Mouse (Mus musculus): ENCODE results near the gene Notch1. TPM values are rescaled to one million over a fixed set of nuclear protein-coding genes. Genes with fewer than 3 reads are reported as not detected.
A peak's percentile ranks its signal among the peaks of the same experiment; 100 is the strongest.

Notch1 gene
- polyA plus RNA-seq, 1 experiment from 2014 or later = 14.1 TPM

- Histone ChIP-seq H3K9me3 (replicated peaks; ENCODE audit: control insufficient read depth, low read length) (no peaks in the 10 kb centered on the region), H3K9ac (ENCODE audit: low read length) (peak overlapping the region; percentile 64), H3K27me3 (ENCODE audit: control insufficient read depth, insufficient read depth, low read length) (no peaks in the 10 kb centered on the region), H3K4me2 (ENCODE audit: low read depth, low read length) (no peak overlapping the region), H3K4me3 (replicated peaks; ENCODE audit: low read length) (no peak overlapping the region), H3K4me1 (ENCODE audit: control insufficient read depth, insufficient read depth, low read length) (peaks cover 53% of the 10 kb centered on the region), H3K36me3 (ENCODE audit: control insufficient read depth, insufficient read depth, low read length) (no peaks in the 10 kb centered on the region), H3K27ac (ENCODE audit: low read length) (peak overlapping the region; percentile 96)
- no peak for ATAC-seq (ENCODE audit: insufficient read depth, low FRiP score)
- 73% methylated on average over 3 of the region's 3 CpGs for WGBS
Measured at GRCm38 (mm10) chr2:26506746-26507280, 9.7 kb downstream of the Notch1 start.

DNA sequence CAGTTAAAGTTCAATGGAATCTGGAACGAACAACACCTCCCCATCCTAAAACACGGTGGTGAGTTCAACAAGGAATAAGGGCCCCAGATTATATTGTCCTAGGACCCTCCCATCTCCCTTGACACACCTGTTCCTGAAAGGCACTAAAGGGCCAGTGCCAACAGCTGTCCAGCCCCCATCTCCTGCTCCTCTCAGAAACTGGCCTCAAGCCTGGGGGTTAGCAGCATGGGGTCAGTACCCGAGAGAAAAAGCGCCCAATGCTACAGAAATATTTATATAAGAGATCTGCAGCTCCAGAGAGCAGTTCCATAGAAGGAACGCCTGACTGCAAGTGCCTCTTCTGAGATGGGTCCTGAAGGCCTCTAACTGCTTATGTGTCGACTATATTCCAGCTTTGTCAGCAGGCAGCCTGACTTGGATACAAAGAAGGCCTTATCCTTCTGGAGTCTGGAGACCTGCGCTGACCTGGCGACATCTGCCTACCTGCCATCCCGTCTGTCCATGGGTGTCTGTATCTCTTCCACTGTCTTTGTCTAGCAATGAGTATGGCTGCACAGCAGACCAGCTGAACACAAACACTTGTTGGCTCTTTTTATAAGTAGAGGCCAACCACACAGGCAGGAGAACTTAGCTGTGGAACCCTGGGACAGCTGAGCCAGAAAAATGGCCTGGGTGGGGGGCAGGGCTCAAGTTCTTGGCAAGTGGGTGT, 11.5 kb downstream of the Notch1 start:
- Histone ChIP-seq H3K9me3 (replicated peaks; ENCODE audit: control insufficient read depth, low read length) (no peaks in the 10 kb centered on the region), H3K27ac (ENCODE audit: low read length) (peak overlapping the region; percentile 92), H3K4me3 (replicated peaks; ENCODE audit: low read length) (no peak overlapping the region), H3K4me2 (ENCODE audit: low read depth, low read length) (no peak overlapping the region), H3K36me3 (ENCODE audit: control insufficient read depth, insufficient read depth, low read length) (no peaks in the 10 kb centered on the region), H3K27me3 (ENCODE audit: control insufficient read depth, insufficient read depth, low read length) (no peaks in the 10 kb centered on the region), H3K9ac (ENCODE audit: low read length) (no peak overlapping the region), H3K4me1 (ENCODE audit: control insufficient read depth, insufficient read depth, low read length) (peaks cover 71% of the 10 kb centered on the region)
- ATAC-seq (ENCODE audit: insufficient read depth, low FRiP score) = no peak
- 60% methylated on average over 9 of the region's 9 CpGs for WGBS

- ATAC-seq (ENCODE audit: insufficient read depth, low FRiP score) = peak; percentile 89
- Histone ChIP-seq H3K4me3 (replicated peaks; ENCODE audit: low read length) (peak overlapping the region; percentile 83), H3K4me1 (ENCODE audit: control insufficient read depth, insufficient read depth, low read length) (peaks cover 76% of the 10 kb centered on the region), H3K27ac (ENCODE audit: low read length) (peak overlapping the region; percentile 92), H3K36me3 (ENCODE audit: control insufficient read depth, insufficient read depth, low read length) (no peaks in the 10 kb centered on the region), H3K9ac (ENCODE audit: low read length) (peak overlapping the region; percentile 92), H3K4me2 (ENCODE audit: low read depth, low read length) (peak overlapping the region; percentile 80), H3K27me3 (ENCODE audit: control insufficient read depth, insufficient read depth, low read length) (no peaks in the 10 kb centered on the region), H3K9me3 (replicated peaks; ENCODE audit: control insufficient read depth, low read length) (no peaks in the 10 kb centered on the region)
- WGBS = 3% methylated on average over 59 of the region's 59 CpGs
Measured at GRCm38 (mm10) chr2:26503661-26504575, 12.5 kb downstream of the Notch1 start.

GRCm38 (mm10) chr2:26502863-26503631, 13.4 kb downstream of the Notch1 start:
- peak overlapping the region; percentile 83 for H3K4me3 ChIP-seq (replicated peaks; ENCODE audit: low read length)
- no peak; the same call in 1 of the 2 replicates for ATAC-seq (ENCODE audit: insufficient read depth, low FRiP score)
- no peaks in the 10 kb centered on the region for H3K27me3 ChIP-seq (ENCODE audit: control insufficient read depth, insufficient read depth, low read length)
- H3K36me3 ChIP-seq (ENCODE audit: control insufficient read depth, insufficient read depth, low read length) = no peaks in the 10 kb centered on the region
- H3K9ac ChIP-seq (ENCODE audit: low read length) = peak overlapping the region; percentile 92
- no peaks in the 10 kb centered on the region for H3K9me3 ChIP-seq (replicated peaks; ENCODE audit: control insufficient read depth, low read length)
- peak overlapping the region; percentile 81 for H3K27ac ChIP-seq (ENCODE audit: low read length)
- under 1% methylated on average over 53 of the region's 57 CpGs for WGBS
- H3K4me1 ChIP-seq (ENCODE audit: control insufficient read depth, insufficient read depth, low read length) = peaks cover 76% of the 10 kb centered on the region
- H3K4me2 ChIP-seq (ENCODE audit: low read depth, low read length) = peak overlapping the region; percentile 80

DNA sequence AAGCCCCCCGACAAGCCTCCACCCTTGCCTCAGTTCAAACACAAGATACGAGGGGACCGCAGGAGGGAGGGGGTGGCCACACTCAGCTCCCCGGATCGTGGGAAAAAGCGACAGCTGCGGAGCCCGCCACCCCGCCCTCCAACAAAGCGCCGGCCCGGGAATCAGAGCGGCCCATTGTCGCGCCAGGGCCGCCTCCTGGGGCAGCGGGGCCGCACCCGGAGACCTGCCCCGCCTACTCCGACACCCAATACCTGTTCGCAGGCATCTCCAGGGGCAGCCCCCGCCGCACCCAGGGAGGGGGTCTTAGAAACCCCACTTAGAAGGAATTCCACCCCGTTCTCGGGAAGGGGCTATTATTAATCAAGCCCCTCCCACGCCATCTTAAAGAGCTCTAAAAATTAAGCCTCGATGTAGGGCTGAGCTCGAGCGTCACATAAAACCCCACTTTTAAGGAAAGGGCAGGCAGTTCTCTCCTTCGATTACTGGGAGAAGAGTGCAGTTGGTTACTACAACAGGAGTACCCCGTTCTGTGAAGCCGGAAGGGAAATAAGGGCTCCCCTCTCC, 14.1 kb downstream of the Notch1 start:
- ATAC-seq (ENCODE audit: insufficient read depth, low FRiP score) = peak; percentile 38; the same call in 1 of the 2 replicates
- Histone ChIP-seq H3K27me3 (ENCODE audit: control insufficient read depth, insufficient read depth, low read length) (no peaks in the 10 kb centered on the region), H3K27ac (ENCODE audit: low read length) (peak overlapping the region; percentile 81), H3K36me3 (ENCODE audit: control insufficient read depth, insufficient read depth, low read length) (no peaks in the 10 kb centered on the region), H3K9me3 (replicated peaks; ENCODE audit: control insufficient read depth, low read length) (no peaks in the 10 kb centered on the region), H3K4me2 (ENCODE audit: low read depth, low read length) (peak overlapping the region; percentile 80), H3K9ac (ENCODE audit: low read length) (peak overlapping the region; percentile 92), H3K4me1 (ENCODE audit: control insufficient read depth, insufficient read depth, low read length) (peaks cover 76% of the 10 kb centered on the region), H3K4me3 (replicated peaks; ENCODE audit: low read length) (peak overlapping the region; percentile 83)
- WGBS = under 1% methylated on average over 33 of the region's 33 CpGs

DNA sequence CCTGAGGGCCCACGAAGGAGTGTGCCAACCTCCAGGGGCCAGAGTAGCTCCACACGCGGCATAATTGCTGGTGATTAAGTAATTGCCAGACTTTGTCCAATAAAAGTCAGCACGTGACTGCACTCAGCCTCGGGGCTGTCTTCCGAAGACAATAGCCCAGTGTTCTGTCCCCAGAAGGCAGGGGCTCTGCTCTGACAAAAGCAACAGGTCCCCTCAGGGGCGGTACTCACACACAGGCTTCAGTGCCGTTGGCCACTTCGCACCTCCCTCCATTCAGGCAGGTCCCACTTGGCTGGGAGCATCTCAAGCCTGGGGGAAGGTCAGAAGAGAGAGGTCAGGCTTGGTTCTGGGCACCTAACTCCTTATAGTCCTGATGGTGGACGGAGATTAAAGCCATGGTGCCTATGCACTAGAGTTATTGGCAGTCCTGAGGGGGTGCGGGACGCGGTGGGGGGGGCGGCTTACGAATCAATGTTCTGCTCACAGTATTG, 14.8 kb downstream of the Notch1 start:
- Histone ChIP-seq H3K27ac (ENCODE audit: low read length) (peak overlapping the region; percentile 81), H3K9ac (ENCODE audit: low read length) (peak overlapping the region; percentile 92), H3K4me2 (ENCODE audit: low read depth, low read length) (peak overlapping the region; percentile 80), H3K27me3 (ENCODE audit: control insufficient read depth, insufficient read depth, low read length) (no peaks in the 10 kb centered on the region), H3K36me3 (ENCODE audit: control insufficient read depth, insufficient read depth, low read length) (no peaks in the 10 kb centered on the region), H3K4me3 (replicated peaks; ENCODE audit: low read length) (peak overlapping the region; percentile 83), H3K9me3 (replicated peaks; ENCODE audit: control insufficient read depth, low read length) (no peaks in the 10 kb centered on the region), H3K4me1 (ENCODE audit: control insufficient read depth, insufficient read depth, low read length) (peaks cover 76% of the 10 kb centered on the region)
- WGBS = 15% methylated on average over 15 of the region's 15 CpGs
- ATAC-seq (ENCODE audit: insufficient read depth, low FRiP score) = no peak

DNA sequence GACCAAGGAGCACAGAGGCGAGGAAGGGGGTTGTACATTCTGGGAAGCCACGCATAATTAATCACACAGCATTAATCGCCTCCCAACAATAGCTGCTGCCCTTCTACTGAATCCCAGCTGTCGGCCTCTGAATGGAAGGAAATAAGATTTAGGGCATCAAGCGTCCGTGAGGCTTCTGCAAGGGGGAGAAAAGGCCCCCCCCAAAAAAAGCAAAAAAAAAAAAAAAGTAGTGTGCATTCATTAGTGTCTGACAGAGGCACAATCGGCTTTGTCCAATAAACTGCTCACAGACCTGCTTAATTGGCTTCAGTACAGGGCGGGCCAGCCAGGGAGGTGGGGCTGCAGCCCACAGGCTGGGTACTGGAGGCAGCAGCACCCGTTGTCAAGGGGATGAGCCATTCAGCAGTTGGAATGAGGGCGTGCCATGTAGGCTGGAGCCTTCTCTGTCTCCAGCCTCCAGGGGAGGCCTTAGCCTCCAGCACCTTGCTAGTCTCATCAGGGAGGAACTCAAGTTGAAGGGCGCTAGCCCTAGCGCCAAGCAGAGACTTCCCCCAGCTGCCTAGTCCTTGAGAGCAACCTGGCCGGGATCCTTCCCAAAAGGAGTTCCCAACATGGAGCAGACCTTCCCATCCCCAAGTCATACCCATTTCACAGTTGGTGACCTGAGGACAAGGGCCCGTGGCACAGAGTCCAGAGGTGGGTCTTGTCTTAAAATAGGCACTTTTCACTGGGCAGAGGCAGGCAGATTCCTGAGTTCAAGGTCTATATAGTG, 15.7 kb downstream of the Notch1 start:
- Histone ChIP-seq H3K27ac (ENCODE audit: low read length) (peak overlapping the region; percentile 72), H3K4me1 (ENCODE audit: control insufficient read depth, insufficient read depth, low read length) (peaks cover 83% of the 10 kb centered on the region), H3K4me3 (replicated peaks; ENCODE audit: low read length) (peak overlapping the region; percentile 83), H3K4me2 (ENCODE audit: low read depth, low read length) (peak overlapping the region; percentile 80), H3K9me3 (replicated peaks; ENCODE audit: control insufficient read depth, low read length) (no peaks in the 10 kb centered on the region), H3K36me3 (ENCODE audit: control insufficient read depth, insufficient read depth, low read length) (no peaks in the 10 kb centered on the region), H3K27me3 (ENCODE audit: control insufficient read depth, insufficient read depth, low read length) (no peaks in the 10 kb centered on the region), H3K9ac (ENCODE audit: low read length) (peak overlapping the region; percentile 55)
- peak; percentile 34; the same call in 1 of the 2 replicates for ATAC-seq (ENCODE audit: insufficient read depth, low FRiP score)
- WGBS = 36% methylated on average over 14 of the region's 14 CpGs
